Mouse (Mus musculus): Measurements from ENCODE around the gene Prss41. TPM values are rescaled to one million over a fixed set of nuclear protein-coding genes. Genes with fewer than 3 reads are reported as not detected.

Prss41 gene
- polyA plus RNA-seq, 1 experiment, result 0.02 TPM

DNA sequence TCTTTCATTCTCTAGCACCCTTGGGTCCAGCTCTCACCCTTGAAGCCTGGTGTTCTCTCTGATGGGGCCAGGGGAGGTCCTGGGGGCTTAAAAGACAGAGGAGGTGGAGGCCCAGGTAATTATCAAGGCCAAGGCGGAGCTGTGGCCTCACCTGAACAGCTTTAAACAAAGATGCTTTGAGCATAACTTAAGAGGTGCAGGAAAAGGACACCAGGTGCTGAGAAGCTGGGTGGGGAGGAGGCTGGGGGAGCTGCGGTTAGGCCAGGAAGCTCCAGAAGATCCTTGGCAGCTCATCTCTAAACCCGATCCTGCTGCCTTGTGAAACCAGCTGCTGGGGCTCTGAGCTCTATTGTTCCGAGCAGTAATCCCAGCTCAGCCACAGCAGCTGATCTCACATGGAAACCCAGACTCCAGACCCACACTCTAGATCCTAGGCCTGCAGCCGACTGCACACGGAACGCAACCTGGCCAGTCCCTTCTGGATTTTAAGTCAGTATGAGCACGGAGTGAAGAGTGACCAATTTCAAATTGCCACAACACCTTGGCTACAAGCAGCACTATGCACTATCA is 7.9 kb downstream of the Prss41 start, which contains the start of gene Prss33:
Prss33 (minus strand) TSS at position 51 of the 570 bp plus-strand sequence.
- no peak within 1 kb of the TSS for H3ac ChIP-seq (ENCODE audit: control insufficient read depth, insufficient read length, low read depth)
- H3K79me2 ChIP-seq (ENCODE audit: control insufficient read depth, insufficient read depth), result no peaks in the 10 kb centered on the region
- peaks cover 25% of the 10 kb centered on the region for H3K27me3 ChIP-seq (ENCODE audit: control insufficient read depth, insufficient read depth, insufficient read length)
- no peaks in the 10 kb centered on the region for H3K36me3 ChIP-seq (ENCODE audit: control insufficient read depth, insufficient read depth)
- TF ChIP-seq CTCF (IDR thresholded peaks at IDR 0.05; ENCODE audit: control insufficient read depth, insufficient read depth, insufficient read length) (no peak), MAX (IDR thresholded peaks at IDR 0.05) (no peak)
- H3K79me3 ChIP-seq (ENCODE audit: low read depth), result no peaks in the 10 kb centered on the region
- no peak within 1 kb of the TSS for H3K4me3 ChIP-seq (ENCODE audit: insufficient read depth, poor library complexity, severe bottlenecking)

DNA sequence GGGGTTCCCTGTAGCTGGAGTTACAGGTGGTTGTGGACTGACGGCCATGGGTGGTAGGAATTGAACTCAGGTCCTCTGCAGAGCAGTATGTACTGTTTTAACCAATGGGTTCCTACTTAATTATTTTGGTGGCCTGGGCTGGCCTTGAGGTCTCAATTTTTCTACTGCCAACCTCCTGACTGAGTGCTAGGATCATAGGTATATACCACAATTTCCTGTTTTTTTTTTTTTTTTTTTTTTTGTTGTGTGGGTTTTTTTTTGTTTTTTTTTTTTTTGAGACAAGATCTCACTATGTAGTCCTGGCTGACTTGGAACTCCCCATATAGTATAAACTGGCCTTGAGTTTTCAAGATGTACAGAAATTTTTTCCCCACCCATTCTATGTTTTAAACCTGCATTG is 12.8 kb downstream of the Prss41 start:
- TF ChIP-seq MAX (IDR thresholded peaks at IDR 0.05) (no peak), USF1 (IDR thresholded peaks at IDR 0.05; ENCODE audit: low read depth) (no peak), FOSL1 (IDR thresholded peaks at IDR 0.05; ENCODE audit: insufficient read depth, low read length, poor library complexity, severe bottlenecking) (no peak), CTCF (IDR thresholded peaks at IDR 0.05; ENCODE audit: control insufficient read depth, insufficient read depth, insufficient read length) (no peak), CEBPB (IDR thresholded peaks at IDR 0.05; ENCODE audit: low read depth) (no peak), MYOD1 (IDR thresholded peaks at IDR 0.05; ENCODE audit: control insufficient read depth, insufficient read length, low read depth) (no peak), MYOG (IDR thresholded peaks at IDR 0.05; ENCODE audit: control insufficient read depth, extremely low read depth, insufficient read length) (no peak)
- Histone ChIP-seq H3K4me3 (ENCODE audit: insufficient read depth, poor library complexity, severe bottlenecking) (no peak overlapping the region), H3K36me3 (ENCODE audit: control insufficient read depth, insufficient read depth) (peaks cover 12% of the 10 kb centered on the region), H3K27me3 (ENCODE audit: control insufficient read depth, insufficient read depth, insufficient read length) (peaks cover 14% of the 10 kb centered on the region), H3K79me2 (ENCODE audit: control insufficient read depth, insufficient read depth) (peaks cover 26% of the 10 kb centered on the region), H3K79me3 (ENCODE audit: low read depth) (peaks cover 14% of the 10 kb centered on the region), H3ac (ENCODE audit: control insufficient read depth, insufficient read length, low read depth) (no peak overlapping the region)

DNA sequence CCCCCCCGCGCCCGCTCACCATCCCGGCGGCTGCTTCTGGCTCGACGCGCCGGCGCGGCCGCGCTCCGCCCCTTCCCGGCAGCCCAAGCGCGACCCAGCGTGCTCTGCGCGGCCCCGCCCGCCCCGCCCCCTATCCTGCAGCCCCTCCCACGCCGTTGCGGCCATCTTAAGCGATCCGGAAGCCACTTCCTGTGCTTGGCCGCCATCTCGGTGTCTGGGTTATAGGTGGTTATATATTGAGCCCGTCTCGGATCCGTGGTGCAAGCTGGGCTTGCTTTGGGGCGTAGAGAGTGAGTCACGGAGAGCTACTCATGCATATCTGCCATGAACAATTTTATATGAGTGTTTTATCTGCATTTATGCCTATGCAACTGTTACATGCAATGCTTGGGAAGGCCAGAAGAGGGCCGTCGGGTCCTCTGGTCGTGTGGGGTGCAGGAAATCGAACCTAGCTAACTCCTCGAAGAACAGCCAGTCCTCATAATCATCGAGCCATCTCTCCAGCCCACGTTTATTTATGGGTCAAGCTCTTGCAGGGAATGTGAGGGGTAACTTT is 14.8 kb downstream of the Prss41 start, which contains the start of gene Elob:
Elob (minus strand) TSS at position 73 of the 556 bp plus-strand sequence.
- Histone ChIP-seq H3K36me3 (ENCODE audit: control insufficient read depth, insufficient read depth) (peaks cover 31% of the 10 kb centered on the region), H3K79me2 (ENCODE audit: control insufficient read depth, insufficient read depth) (peaks cover 29% of the 10 kb centered on the region), H3ac (ENCODE audit: control insufficient read depth, insufficient read length, low read depth) (peak within 1 kb of the TSS; percentile 98), H3K27me3 (ENCODE audit: control insufficient read depth, insufficient read depth, insufficient read length) (no peaks in the 10 kb centered on the region), H3K4me3 (ENCODE audit: insufficient read depth, poor library complexity, severe bottlenecking) (peak within 1 kb of the TSS; percentile 87), H3K79me3 (ENCODE audit: low read depth) (peaks cover 14% of the 10 kb centered on the region)
- no peak for TF ChIP-seq FOSL1 (IDR thresholded peaks at IDR 0.05; ENCODE audit: insufficient read depth, low read length, poor library complexity, severe bottlenecking)

DNA sequence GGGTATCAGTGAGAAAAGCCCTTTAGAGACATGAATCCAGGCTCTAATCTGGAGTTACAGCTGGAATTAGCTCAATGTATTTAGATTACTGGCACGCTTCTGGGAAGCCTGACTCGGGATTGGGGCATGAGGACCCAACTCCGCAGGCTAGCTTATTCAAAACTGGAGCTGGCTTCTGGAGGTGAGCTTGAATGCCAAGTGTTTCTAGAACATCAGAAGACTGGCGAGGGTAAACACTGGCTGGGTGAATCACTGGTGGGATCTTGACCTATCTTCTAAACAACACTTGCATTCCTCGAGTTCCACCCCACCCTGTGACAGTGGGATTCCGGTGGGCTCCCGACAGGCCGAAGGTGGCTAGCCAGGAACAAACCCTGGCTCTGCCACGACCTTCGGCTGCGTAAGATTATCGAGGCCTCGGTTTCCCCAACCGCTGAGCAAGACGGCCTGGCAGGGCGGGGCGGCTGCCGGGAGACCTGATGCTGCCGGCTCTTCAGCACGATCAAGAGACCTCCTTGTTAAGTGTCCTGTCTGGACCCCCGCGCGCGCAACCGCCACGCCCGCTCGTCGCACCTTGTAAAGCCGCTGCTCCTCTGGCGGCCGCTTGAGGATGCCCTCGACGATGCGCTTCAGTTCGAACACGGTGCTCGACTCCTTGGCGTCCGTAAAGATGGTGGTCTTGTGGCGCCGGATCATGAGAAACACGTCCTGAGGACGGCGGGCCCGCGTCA is 15.5 kb downstream of the Prss41 start:
- H3ac ChIP-seq (ENCODE audit: control insufficient read depth, insufficient read length, low read depth), result peak overlapping the region; percentile 98
- peaks cover 30% of the 10 kb centered on the region for H3K79me2 ChIP-seq (ENCODE audit: control insufficient read depth, insufficient read depth)
- TF ChIP-seq MAX (IDR thresholded peaks at IDR 0.05) (no peak), CEBPB (IDR thresholded peaks at IDR 0.05; ENCODE audit: low read depth) (no peak), USF1 (IDR thresholded peaks at IDR 0.05; ENCODE audit: low read depth) (no peak), FOSL1 (IDR thresholded peaks at IDR 0.05; ENCODE audit: insufficient read depth, low read length, poor library complexity, severe bottlenecking) (no peak), CTCF (IDR thresholded peaks at IDR 0.05; ENCODE audit: control insufficient read depth, insufficient read depth, insufficient read length) (no peak), MYOG (IDR thresholded peaks at IDR 0.05; ENCODE audit: control insufficient read depth, extremely low read depth, insufficient read length) (no peak), MYOD1 (IDR thresholded peaks at IDR 0.05; ENCODE audit: control insufficient read depth, insufficient read length, low read depth) (no peak)
- peaks cover 38% of the 10 kb centered on the region for H3K36me3 ChIP-seq (ENCODE audit: control insufficient read depth, insufficient read depth)
- H3K4me3 ChIP-seq (ENCODE audit: insufficient read depth, poor library complexity, severe bottlenecking), result peak overlapping the region; percentile 87
- no peaks in the 10 kb centered on the region for H3K27me3 ChIP-seq (ENCODE audit: control insufficient read depth, insufficient read depth, insufficient read length)
- peaks cover 14% of the 10 kb centered on the region for H3K79me3 ChIP-seq (ENCODE audit: low read depth)

DNA sequence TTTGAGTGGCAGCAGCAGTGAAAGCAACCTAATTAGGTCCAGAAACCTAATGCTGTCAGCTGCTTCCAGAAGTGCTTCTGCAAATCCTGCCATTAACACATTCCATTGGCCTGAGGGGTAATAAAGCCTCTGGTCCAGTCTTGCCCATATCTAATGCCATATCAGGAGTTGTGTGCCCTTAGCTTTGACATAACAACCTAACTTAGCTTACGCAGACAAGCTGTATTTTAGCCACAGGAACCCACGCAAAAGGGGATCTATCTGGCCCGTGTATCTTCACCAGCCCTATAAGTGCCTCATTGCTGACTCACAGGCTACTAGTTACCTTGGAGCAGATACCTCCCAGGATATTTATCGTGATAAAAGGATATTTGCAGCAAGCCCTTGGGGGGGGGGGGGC is 18.4 kb downstream of the Prss41 start:
- Histone ChIP-seq H3K4me3 (ENCODE audit: insufficient read depth, poor library complexity, severe bottlenecking) (no peak overlapping the region), H3K79me2 (ENCODE audit: control insufficient read depth, insufficient read depth) (peaks cover 56% of the 10 kb centered on the region), H3K27me3 (ENCODE audit: control insufficient read depth, insufficient read depth, insufficient read length) (no peaks in the 10 kb centered on the region), H3ac (ENCODE audit: control insufficient read depth, insufficient read length, low read depth) (no peak overlapping the region), H3K36me3 (ENCODE audit: control insufficient read depth, insufficient read depth) (peaks cover 63% of the 10 kb centered on the region), H3K79me3 (ENCODE audit: low read depth) (peaks cover 23% of the 10 kb centered on the region)
- TF ChIP-seq CEBPB (IDR thresholded peaks at IDR 0.05; ENCODE audit: low read depth), result no peak
- TF ChIP-seq MYOG (IDR thresholded peaks at IDR 0.05; ENCODE audit: control insufficient read depth, extremely low read depth, insufficient read length), result no peak
- no peak for TF ChIP-seq USF1 (IDR thresholded peaks at IDR 0.05; ENCODE audit: low read depth)

DNA sequence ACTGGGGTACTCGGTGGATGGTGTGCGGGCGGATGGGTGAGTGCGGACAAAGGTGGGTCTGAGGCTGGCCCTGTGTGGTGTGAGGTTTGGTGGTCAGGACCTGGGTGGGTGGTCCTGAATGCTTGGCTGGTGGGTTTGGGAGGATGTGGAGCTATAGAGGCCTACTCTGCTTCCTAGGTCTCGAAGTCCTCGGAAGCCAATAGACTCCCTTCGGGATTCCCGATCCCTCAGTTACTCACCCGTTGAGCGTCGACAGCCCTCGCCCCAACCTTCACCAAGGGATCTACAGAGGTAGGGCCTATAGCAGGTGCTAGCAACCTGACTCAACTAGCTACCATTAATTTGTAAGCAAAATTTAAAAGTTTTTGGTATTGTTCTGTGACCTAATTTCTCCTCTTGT is 20.4 kb downstream of the Prss41 start:
- Histone ChIP-seq H3K79me3 (ENCODE audit: low read depth) (peaks cover 40% of the 10 kb centered on the region), H3K27me3 (ENCODE audit: control insufficient read depth, insufficient read depth, insufficient read length) (no peaks in the 10 kb centered on the region), H3K79me2 (ENCODE audit: control insufficient read depth, insufficient read depth) (peaks cover 74% of the 10 kb centered on the region), H3ac (ENCODE audit: control insufficient read depth, insufficient read length, low read depth) (no peak overlapping the region), H3K4me3 (ENCODE audit: insufficient read depth, poor library complexity, severe bottlenecking) (no peak overlapping the region), H3K36me3 (ENCODE audit: control insufficient read depth, insufficient read depth) (peaks cover 83% of the 10 kb centered on the region)
- TF ChIP-seq CTCF (IDR thresholded peaks at IDR 0.05; ENCODE audit: control insufficient read depth, insufficient read depth, insufficient read length), result no peak
- no peak for TF ChIP-seq MYOD1 (IDR thresholded peaks at IDR 0.05; ENCODE audit: control insufficient read depth, insufficient read length, low read depth)
- TF ChIP-seq MYOG (IDR thresholded peaks at IDR 0.05; ENCODE audit: control insufficient read depth, extremely low read depth, insufficient read length), result no peak
- TF ChIP-seq CEBPB (IDR thresholded peaks at IDR 0.05; ENCODE audit: low read depth), result no peak
- no peak for TF ChIP-seq MAX (IDR thresholded peaks at IDR 0.05)
- TF ChIP-seq USF1 (IDR thresholded peaks at IDR 0.05; ENCODE audit: low read depth), result no peak
- TF ChIP-seq FOSL1 (IDR thresholded peaks at IDR 0.05; ENCODE audit: insufficient read depth, low read length, poor library complexity, severe bottlenecking), result no peak

All from C2C12 (cell line).